Mouse (Mus musculus) left cerebral cortex, adult 2 months (tissue): Measurements from ENCODE around the gene Snapc3. TPM values are rescaled to one million over a fixed set of nuclear protein-coding genes. Genes with fewer than 3 reads are reported as not detected.

ENCODE experiments used
- DNase-seq, 2 experiments: peaks; one replicate each; pipeline ENCODE4 v3.0.0; 2021 to 2022; ENCODE audit warnings: low spot score in 2 of 2, mixed read lengths in 1 of 2; ENCODE audit errors: extremely low spot score in 1 of 2
- H3K27ac ChIP-seq: fragments of 200-600 bp; 2 replicates; pipeline ENCODE4 v1.8.1; 2022
- H3K4me3 ChIP-seq: fragments of 200-600 bp; 2 replicates; pipeline ENCODE4 v1.8.1; 2022
- CTCF ChIP-seq: fragments of 200-600 bp; IDR thresholded peaks from 2 replicates; pipeline ENCODE4 v1.8.1; 2022; ENCODE audit warnings: antibody characterized with exemption, mild to moderate bottlenecking, moderate library complexity
- intact Hi-C: fragments of 180-260 bp; cut with DNase I; formaldehyde crosslinking; loops from one replicate; pipeline ENCODE4 v1.15.1; 2025
- total RNA-seq, 2 experiments: library from RNA; stranded (reverse); gene quantifications; 2 replicates each; pipeline ENCODE4 v1.2.3; 2021

The Snapc3 gene
- total RNA-seq, 2 experiments from 2014 or later: 40.9 to 44.5 TPM

DNA sequence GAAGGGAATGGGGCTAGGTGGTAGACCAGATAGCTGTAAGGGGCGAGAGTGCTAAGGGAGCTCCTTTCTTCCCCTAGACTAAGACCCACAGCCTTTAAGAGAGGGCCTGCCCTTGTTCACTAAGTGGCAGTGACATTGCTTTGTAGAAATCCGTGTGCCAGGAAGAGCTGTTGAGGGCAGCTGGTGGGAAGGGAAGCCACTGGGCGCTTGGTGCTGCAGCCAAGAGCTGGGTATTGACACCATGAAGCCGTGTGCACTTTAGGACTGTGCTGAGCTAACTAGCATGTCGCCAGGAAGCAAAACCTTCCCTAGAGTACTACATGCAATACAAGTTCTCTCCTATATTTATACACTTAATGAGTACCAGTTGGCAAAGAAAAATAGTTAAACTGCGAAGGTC is 6.1 kb downstream of the Snapc3 start:
- H3K4me3 ChIP-seq: no peak overlapping the region
- TF ChIP-seq CTCF: no peak
- intact Hi-C loops: no loop called here
- no peak overlapping the region for H3K27ac ChIP-seq
- DNase-seq: no peak

DNA sequence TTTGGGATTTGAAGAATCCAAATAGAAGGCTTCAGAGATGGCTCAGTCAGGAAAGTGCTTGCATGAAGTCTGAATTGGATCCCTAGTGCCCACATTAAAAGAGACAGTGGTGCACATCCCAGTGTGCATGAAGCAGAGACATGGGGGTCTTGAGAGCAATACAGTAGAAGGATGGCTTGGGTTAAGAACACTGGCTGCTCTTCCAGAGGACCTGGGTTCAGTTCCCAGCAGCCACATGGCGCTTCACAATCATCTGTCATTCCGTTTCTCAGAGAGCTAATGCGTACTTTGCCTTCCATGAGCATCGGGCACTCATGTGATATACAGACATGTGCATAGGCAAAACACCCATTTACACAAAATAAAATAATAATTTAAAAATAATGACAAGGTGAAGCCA is 7.6 kb downstream of the Snapc3 start:
- Histone ChIP-seq H3K27ac (no peak overlapping the region), H3K4me3 (no peak overlapping the region)
- no peak for TF ChIP-seq CTCF
- intact Hi-C loops: no loop called here
- DNase-seq: no peak

DNA sequence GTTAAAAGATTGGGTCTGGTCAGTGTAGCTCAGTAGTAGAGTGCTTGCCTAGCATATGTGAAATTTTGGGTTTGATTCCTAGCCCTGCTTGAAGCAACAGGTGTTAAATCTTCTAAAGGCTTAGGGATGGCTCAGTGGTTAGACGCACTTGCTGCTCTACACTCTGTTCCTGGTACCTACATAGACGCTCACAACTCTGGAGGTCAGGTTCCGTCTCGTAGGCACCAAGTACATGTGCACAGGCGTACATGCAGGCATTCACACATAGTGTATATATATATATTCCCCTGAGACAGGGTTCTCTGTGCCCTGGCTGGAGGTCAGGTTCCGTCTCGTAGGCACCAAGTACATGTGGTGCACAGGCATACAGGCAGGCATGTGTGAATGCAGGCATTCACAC is 9.6 kb downstream of the Snapc3 start:
- no peak for TF ChIP-seq CTCF
- Histone ChIP-seq H3K4me3 (no peak overlapping the region), H3K27ac (no peak overlapping the region)
- DNase-seq: no peak
- intact Hi-C loops: no loop called here

DNA sequence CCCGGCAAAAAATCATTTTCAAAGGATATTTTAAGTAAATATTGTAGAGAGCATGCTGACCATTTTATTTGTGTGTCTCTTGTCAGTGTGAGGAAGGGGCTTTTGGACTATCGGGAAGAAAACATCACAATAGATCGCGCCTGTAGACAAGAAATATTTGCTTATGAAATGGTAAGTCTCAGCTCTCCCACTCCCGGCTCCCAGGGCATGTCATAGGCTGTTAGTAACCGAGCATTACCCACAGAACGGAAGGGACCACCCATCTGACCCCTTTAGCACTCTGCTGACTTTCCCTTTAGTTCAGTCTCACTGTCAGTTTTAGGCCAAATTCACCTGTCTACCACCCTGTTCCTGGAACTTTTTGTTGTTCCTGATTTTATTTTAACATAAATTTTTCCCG is 10.2 kb downstream of the Snapc3 start:
- Histone ChIP-seq H3K4me3 (no peak overlapping the region), H3K27ac (no peak overlapping the region)
- DNase-seq: no peak
- no peak for TF ChIP-seq CTCF
- intact Hi-C loops: no loop called here

DNA sequence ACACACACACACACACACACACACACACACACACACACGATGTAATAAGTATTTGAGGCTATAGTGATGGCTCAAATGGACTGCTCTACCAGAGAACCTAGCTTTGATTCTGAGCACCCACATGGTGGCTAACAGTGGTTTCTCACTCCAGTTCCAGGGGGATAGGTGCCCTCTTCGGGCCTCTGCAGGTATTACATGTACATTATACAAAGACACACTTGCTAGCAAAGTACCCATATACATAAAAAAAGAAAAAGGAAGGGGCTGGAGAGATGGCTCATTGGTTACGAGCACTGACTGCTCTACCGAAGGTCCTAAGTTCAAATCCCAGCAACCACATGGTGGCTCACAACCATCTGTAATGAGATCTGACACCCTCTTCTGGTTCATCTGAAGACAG is 11.3 kb downstream of the Snapc3 start:
- Histone ChIP-seq H3K27ac (no peak overlapping the region), H3K4me3 (no peak overlapping the region)
- DNase-seq: no peak
- peak; percentile 30 for TF ChIP-seq CTCF
- intact Hi-C loops: no loop called here

DNA sequence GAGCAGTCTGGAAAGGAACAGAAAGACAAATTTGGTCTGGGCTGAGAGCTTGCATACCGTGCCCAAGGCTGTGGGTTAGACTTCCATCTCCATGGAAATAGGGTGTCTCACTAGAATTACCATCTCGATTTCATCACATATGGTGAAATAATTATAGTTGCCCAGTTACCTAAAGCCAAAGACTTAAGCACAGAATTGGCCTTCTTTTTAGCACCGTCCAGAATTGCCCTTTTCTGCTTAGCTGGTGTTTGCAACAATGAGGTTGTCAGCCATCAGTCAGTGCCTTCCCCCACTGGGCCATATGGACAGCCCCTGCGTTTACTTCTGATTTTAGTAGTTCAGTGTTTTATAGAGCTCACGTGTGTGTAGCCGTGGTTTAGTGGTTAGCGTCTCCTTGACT is 14.4 kb downstream of the Snapc3 start:
- TF ChIP-seq CTCF: no peak
- Histone ChIP-seq H3K4me3 (no peak overlapping the region), H3K27ac (peak overlapping the region; percentile 40)
- no peak for DNase-seq
- intact Hi-C loops: no loop called here

DNA sequence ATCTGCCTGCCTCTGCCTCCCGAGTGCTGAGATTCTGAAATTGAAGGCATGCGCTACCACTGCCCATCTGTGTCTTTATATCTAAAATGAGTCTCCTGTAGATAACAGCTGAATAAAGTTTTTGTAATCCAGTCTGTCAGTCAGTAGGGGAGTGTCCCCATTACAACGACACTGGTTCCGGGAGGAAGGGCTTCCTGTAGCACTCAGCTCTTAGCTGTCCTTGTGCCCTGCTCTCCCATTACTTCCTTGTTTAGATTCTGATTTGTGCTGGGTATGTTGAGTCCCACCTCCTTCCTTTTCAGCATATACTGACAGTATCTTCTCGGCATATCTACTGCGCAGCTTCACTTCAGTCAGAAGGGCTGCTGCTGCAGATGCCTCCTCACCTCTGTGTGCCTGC is 15.4 kb downstream of the Snapc3 start:
- no peak overlapping the region for H3K27ac ChIP-seq
- intact Hi-C loops: no loop called here
- no peak for DNase-seq
- TF ChIP-seq CTCF: no peak
- no peak overlapping the region for H3K4me3 ChIP-seq

DNA sequence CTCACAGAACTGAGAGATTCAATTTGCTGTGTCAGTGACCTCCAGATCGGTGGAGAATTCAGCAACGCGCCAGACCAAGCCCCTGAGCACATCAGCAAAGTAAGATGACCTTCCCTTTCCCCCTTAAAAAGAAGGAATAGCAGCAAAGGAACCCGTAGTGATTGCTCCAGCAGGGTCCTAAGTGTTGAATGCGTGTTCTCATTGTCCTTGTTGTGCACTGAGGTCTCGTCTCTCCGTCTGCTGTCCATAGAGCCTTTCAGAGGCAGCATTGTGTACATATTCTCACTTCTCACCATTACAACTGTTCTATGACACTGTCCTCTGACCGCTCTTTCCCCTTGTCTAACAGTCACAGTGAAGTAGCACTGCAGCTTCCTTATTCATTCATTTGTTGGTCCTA is 18.9 kb downstream of the Snapc3 start:
- Histone ChIP-seq H3K27ac (no peak overlapping the region), H3K4me3 (no peak overlapping the region)
- no peak for DNase-seq
- no peak for TF ChIP-seq CTCF
- intact Hi-C loops: no loop called here

DNA sequence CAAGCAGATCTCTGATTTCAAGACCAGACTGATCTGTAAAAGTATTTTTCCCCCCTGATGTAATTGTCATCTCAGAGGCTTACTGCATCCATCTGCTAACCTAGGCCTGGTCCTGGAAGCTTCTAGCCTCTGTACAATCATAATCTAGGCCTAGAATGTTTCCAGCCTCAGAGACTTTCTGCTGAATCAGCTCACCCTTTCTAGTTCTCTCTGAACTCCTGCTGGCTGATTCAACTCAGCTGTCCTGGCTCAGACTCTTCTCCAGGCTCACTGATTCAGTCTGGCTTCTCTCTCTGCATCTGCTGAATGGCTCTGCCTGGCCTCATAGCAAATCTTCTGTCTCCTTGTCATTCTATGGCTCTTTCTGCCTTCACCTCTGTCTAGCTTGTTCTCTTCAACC is 20.6 kb downstream of the Snapc3 start:
- Histone ChIP-seq H3K27ac (no peak overlapping the region; the same call in 1 of the 2 replicates), H3K4me3 (no peak overlapping the region)
- DNase-seq: no peak
- intact Hi-C loops: no loop called here
- TF ChIP-seq CTCF: no peak

DNA sequence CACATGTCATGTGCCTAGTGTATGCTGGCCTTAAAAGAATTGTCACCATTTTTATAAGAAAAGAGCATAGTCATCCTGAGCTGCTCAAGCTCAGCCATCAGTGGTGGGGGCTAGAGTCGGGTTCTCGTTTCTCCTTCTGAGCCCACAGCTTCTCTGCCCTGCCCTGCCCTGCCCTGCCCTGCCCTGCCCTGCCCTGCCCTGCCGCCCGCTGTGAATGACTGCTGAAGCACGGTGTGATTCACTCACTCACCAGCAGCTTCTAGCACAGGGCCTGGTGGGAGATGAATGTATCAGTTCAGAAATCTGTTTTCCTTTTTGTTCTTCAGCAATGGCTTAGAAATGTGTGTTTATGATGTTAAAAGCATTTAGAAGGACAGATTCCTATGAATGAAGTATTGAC is 21.5 kb downstream of the Snapc3 start:
- Histone ChIP-seq H3K27ac (peak overlapping the region; percentile 57), H3K4me3 (no peak overlapping the region)
- no peak for DNase-seq
- intact Hi-C loops: no loop called here
- no peak for TF ChIP-seq CTCF

DNA sequence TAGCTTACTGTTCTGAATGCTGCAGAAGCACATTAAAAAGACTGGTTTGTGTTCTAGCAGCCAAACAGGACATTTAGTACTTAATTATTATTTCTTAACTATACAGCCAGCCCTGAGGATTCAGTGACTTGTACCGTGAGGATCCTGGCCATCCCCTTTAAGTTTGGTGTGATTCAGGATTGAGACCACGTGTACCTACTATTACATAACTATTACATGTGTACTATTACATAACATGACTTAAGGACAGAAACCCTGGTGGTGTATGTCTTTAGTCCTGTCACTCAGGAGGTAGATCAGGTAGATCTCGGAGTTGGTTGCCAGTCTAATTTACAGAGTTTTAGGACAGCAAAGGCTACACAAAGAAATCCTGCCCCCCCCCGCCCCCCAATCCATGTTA is 23.5 kb downstream of the Snapc3 start:
- no peak for TF ChIP-seq CTCF
- intact Hi-C loops: no loop called here
- Histone ChIP-seq H3K4me3 (no peak overlapping the region), H3K27ac (peak overlapping the region; percentile 40; the same call in 1 of the 2 replicates)
- DNase-seq: no peak

DNA sequence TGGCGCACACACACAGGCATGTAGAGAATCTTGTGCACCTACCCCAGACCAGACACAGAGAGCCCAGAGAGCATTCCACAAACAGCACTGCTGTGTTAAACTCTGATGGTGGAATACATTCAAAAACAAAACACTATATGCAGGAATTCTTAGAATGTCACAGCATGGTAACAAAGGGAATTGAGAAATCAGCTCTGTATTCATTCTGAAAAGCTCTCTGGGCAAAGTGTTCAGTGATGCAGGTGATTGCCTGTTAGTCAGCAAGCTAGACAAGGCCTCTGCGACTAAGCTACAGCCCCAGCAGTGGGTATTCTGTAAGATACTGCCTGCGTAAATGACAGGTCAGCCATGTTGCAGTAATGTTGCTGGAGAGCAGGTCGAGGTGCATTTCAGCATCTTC is 33.3 kb downstream of the Snapc3 start:
- no peak overlapping the region for H3K4me3 ChIP-seq
- no peak for DNase-seq
- no peak overlapping the region for H3K27ac ChIP-seq
- intact Hi-C loops: no loop called here
- no peak for TF ChIP-seq CTCF

DNA sequence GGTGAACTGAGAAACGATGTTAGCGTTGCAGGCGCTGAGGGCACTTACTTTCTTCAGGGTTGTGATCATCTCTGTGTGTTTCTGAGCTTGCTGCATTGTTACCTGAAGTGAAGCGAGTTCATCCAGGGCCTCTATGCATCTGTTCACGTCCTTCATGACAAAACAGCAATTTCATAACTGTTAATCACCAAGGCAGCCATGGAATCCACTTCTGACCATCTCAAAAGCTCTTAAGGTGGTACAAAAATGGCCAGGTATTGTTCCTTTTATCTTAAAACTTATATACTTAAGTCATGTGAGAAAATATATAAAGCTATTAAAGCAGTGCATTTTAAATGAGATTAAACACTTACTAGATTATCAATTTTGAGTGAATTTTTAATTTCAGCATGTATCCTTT is 42.6 kb downstream of the Snapc3 start:
- intact Hi-C loops: no loop called here
- no peak for DNase-seq

DNA sequence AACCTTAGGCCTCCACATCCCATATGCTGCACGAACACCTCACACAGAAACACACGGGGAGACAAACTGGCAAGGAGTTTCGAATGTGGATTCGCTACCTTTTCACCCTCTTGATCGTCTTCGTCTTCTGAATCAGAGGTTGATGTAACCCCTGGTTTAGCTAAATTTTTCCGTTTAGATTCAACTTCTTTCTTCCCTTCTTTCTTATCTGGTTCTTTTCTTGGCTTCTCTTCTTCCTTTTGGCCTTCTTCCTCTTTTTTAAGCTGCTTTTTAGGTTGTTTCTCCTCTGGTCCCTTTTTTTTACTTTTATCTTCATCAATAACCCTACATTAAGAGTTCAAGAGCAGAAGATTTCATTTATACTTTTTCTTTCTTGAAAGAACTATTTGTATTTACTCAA is 47.3 kb downstream of the Snapc3 start:
- no peak for TF ChIP-seq CTCF
- no peak overlapping the region for H3K4me3 ChIP-seq
- no peak overlapping the region for H3K27ac ChIP-seq
- no peak for DNase-seq
- intact Hi-C loops: no loop called here

More for the DNA sequence above, 42.6 kb downstream of the Snapc3 start:
- no peak overlapping the region for H3K4me3 ChIP-seq
- no peak overlapping the region for H3K27ac ChIP-seq
- TF ChIP-seq CTCF: no peak
